Mouse (Mus musculus): ENCODE data around the gene Clcnka.

DNA sequence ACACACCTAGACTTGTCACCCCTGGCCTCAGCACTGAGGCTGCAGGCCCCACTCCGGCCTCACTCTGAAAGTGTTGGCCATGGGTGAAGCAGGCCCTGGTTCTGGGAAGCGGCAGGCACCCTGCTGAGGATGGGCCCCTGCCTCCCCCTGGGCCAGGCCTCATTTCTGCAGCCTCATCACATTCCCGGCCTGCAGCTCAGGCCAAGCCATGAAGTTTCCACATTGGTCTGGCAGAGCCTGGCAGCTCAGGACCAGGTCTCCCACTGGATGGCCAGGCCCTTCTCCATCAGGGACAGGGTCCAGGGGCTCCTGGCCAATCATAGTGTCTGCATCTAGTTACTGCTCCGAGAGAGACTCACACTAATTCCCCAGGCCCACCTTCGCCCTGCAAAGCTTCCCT, 63.8 kb downstream of the Clcnka start:
- TF ChIP-seq CTCF (IDR thresholded peaks at IDR 0.05; ENCODE audit: extremely low read depth, insufficient read depth, insufficient read length, insufficient replicate concordance): no peak
- TF ChIP-seq POLR2A (IDR thresholded peaks at IDR 0.05; ENCODE audit: low read depth, low read length): no peak
